Mouse (Mus musculus) retina, embryonic 14.5 days (tissue): ENCODE results near the gene AW011738.

Experiments
- DNase-seq: peaks from one replicate; pipeline ENCODE4 v3.0.0-alpha.2; 2015; ENCODE audit warnings: low spot score

Gene AW011738

GRCm38 (mm10) chr4:156249567-156249966 is 46.5 kb downstream of the AW011738 start:
- no peak for DNase-seq

DNA sequence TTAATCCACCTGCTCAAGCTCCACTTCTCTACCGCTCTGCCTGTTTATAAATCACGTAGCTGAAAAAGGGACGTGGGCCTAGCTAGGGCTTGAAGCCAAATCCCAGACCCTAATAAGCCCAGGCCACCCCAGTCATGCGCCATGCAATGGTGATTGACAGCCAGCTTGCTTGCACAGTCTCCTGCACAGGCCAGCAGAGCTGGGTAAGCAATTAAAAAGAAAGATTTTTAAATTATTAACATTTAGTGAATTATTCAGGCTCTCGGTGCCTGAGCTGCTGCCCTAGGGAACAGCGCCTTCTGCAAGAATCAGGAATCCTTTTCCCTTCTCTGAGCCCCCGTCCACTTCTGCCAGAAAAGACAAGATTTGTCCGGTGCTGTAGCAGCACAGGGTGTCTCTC is 48.0 kb downstream of the AW011738 start:
- DNase-seq, result peak; percentile 53

- DNase-seq, result no peak
Observed at GRCm38 (mm10) chr4:156252140-156252539, 49.0 kb downstream of the AW011738 start.

- no peak for DNase-seq
Observed at GRCm38 (mm10) chr4:156252619-156253018, 49.5 kb downstream of the AW011738 start.

GRCm38 (mm10) chr4:156253043-156253442 is 49.9 kb downstream of the AW011738 start:
- no peak for DNase-seq

- no peak for DNase-seq
Observed at GRCm38 (mm10) chr4:156254361-156255077, 51.4 kb downstream of the AW011738 start.
